Mouse (Mus musculus) cortical plate, adult 2 months (tissue): Measurements from ENCODE around the gene Lpin3.

Source experiments
- CTCF ChIP-seq: fragments of 200-500 bp; IDR thresholded peaks from 2 replicates; pipeline ENCODE4 v1.5.1; 2011; ENCODE audit warnings: mild to moderate bottlenecking, control low read depth, low read length; ENCODE audit not compliant: insufficient read depth; ENCODE audit errors: extremely low read depth
- POLR2A ChIP-seq: fragments of 200-500 bp; IDR thresholded peaks from 2 replicates; pipeline ENCODE4 v1.6.1; 2011; ENCODE audit warnings: mild to moderate bottlenecking, low read length, control low read depth; ENCODE audit not compliant: insufficient read depth; ENCODE audit errors: extremely low read depth

DNA sequence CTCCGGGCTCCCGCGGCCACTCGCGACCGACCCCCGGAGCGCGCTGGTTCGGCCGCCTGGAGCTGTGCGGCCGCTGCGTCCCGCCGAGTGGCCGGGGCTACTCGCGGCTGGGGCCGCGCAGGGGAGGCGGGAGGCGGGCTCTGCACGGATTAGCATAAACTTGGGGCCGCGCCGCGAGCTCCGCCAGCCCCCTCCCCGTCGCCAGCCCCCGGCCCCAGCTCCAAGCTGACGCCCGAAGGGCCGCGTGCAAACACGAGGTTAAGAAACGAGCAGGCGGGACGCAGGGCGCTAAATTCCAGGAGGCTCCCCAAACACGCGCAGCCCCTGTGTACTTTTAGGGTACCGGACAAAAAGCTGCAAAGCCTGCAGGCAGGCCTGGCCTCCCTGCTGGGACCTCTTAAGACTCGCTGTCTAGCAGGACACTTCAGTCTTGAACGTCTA lies 31.8 kb downstream of the Lpin3 start, which contains the start of gene Emilin3:
- TF ChIP-seq POLR2A (no peak), CTCF (no peak)
